Comparison of ENCODE assay signal across 22 mouse cellular contexts in genomic region chr14:75642080-75642479, GRCm38 (mm10). TPM values are rescaled to one million over a fixed set of nuclear protein-coding genes. Genes with fewer than 3 reads are reported as not detected.
DNase-seq lines count a peak whose midpoint lies in the region; ATAC-seq lines count a peak whose summit lies in the region.
"Had no signal": no experiment of that assay in that cellular context is flagged by ENCODE, and none has a peak within 500 bp of the region (broad histone marks: within the 10 kb centered on the region; RNA-seq: fewer than 3 reads in every experiment).

TSS of gene Erich6b (plus strand) at chr14:75642259.

- H3K36me3 ChIP-seq in hindbrain, embryonic 10.5 days, result no peaks in the 10 kb centered on the region
- H3K36me3 ChIP-seq in hindbrain, embryonic 14.5 days (replicated peaks; ENCODE audit: control insufficient read depth, insufficient read depth), result no peaks in the 10 kb centered on the region
- H3K36me3 ChIP-seq: embryonic facial prominence, embryonic 13.5 days; liver, embryonic 12.5 days; neural tube, embryonic 12.5 days had no signal

- DNase-seq in hindbrain, embryonic 10.5 days (ENCODE audit: low spot score), result no peak
- DNase-seq in hindbrain, embryonic 14.5 days (ENCODE audit: low spot score), result no peak
- peak; percentile 67 for DNase-seq in ovary, adult 18-20 months (ENCODE audit: low spot score)
- no peak for DNase-seq in ovary, postnatal 10 days (ENCODE audit: low spot score)
- DNase-seq in adrenal gland, postnatal 10 days, result peak; percentile 61
- DNase-seq in adrenal gland, postnatal 36 days, result peak; percentile 31 to 63
- DNase-seq in urinary bladder, postnatal 14 days (ENCODE audit: low spot score), result no peak
- DNase-seq: cerebellum, adult 11-12 months; cerebellum, postnatal 14 days; gastrocnemius, postnatal 25 days; left cerebral cortex, postnatal 4 days; lung, adult 2 months; thymus, postnatal 25 days had no signal

- H3K4me2 ChIP-seq in hindbrain, embryonic 14.5 days (replicated peaks), result no peak within 1 kb of the TSS
- H3K4me2 ChIP-seq: embryonic facial prominence, embryonic 13.5 days; liver, embryonic 12.5 days; neural tube, embryonic 12.5 days had no signal

- H3K4me3 ChIP-seq in hindbrain, embryonic 10.5 days, result no peak within 1 kb of the TSS
- H3K4me3 ChIP-seq in hindbrain, embryonic 14.5 days (replicated peaks; ENCODE audit: low read length), result no peak within 1 kb of the TSS
- H3K4me3 ChIP-seq: embryonic facial prominence, embryonic 13.5 days; liver, embryonic 12.5 days; neural tube, embryonic 12.5 days had no signal

- WGBS in hindbrain, embryonic 10.5 days, result 79% methylated on average over 8 of the region's 8 CpGs
- WGBS in hindbrain, embryonic 14.5 days, result 73% methylated on average over 8 of the region's 8 CpGs

- H3K9ac ChIP-seq in hindbrain, embryonic 14.5 days, result no peak within 1 kb of the TSS
- H3K9ac ChIP-seq: embryonic facial prominence, embryonic 13.5 days; liver, embryonic 12.5 days; neural tube, embryonic 12.5 days had no signal

- ATAC-seq in hindbrain, embryonic 14.5 days (ENCODE audit: low FRiP score), result no peak
- ATAC-seq: inflammation-experienced regulatory T-cells, adult 6 months; liver, embryonic 12.5 days had no signal

- H3K27me3 ChIP-seq in hindbrain, embryonic 10.5 days (ENCODE audit: insufficient read depth, poor library complexity, severe bottlenecking), result no peaks in the 10 kb centered on the region
- no peaks in the 10 kb centered on the region for H3K27me3 ChIP-seq in hindbrain, embryonic 14.5 days (ENCODE audit: control insufficient read depth, insufficient read depth, low read length)
- H3K27me3 ChIP-seq: embryonic facial prominence, embryonic 13.5 days; liver, embryonic 12.5 days; neural tube, embryonic 12.5 days had no signal

- H3K27ac ChIP-seq in hindbrain, embryonic 10.5 days, result peak within 1 kb of the TSS; percentile 40; the same call in 1 of the 2 replicates
- no peak within 1 kb of the TSS for H3K27ac ChIP-seq in hindbrain, embryonic 14.5 days
- H3K27ac ChIP-seq: embryonic facial prominence, embryonic 13.5 days; liver, embryonic 12.5 days; neural tube, embryonic 12.5 days; stomach, postnatal 0 days had no signal

- H3K9me3 ChIP-seq in hindbrain, embryonic 10.5 days, result 0 out of 2 replicates have a peak, but pooled peaks cover 3% of the 10 kb centered on the region
- H3K9me3 ChIP-seq in hindbrain, embryonic 14.5 days (ENCODE audit: control insufficient read depth, low read length), result no peaks in the 10 kb centered on the region
- H3K9me3 ChIP-seq: embryonic facial prominence, embryonic 13.5 days; liver, embryonic 12.5 days; neural tube, embryonic 12.5 days had no signal

- H3K4me1 ChIP-seq in hindbrain, embryonic 10.5 days (replicated peaks), result peaks cover 5% of the 10 kb centered on the region; the same call in 1 of the 2 replicates
- H3K4me1 ChIP-seq in hindbrain, embryonic 14.5 days (replicated peaks; ENCODE audit: control insufficient read depth, insufficient read depth, low read length), result peaks cover 2% of the 10 kb centered on the region; the same call in 1 of the 2 replicates
- H3K4me1 ChIP-seq: embryonic facial prominence, embryonic 13.5 days; liver, embryonic 12.5 days had no signal

RNA-seq across cellular contexts. Expression of gene Erich6b, which starts in this region (rescaled TPM):
- polyA plus RNA-seq in hindbrain, embryonic 10.5 days (2016; fragmentation: Nextera tagmentation; extraction: Ambion mirVana), result not detected in 2 replicates
- not detected in 2 replicates for polyA plus RNA-seq in hindbrain, embryonic 14.5 days (2014; fragmentation: Nextera tagmentation; extraction: Ambion mirVana)
- not detected for total RNA-seq in adrenal gland, postnatal 10 days (2021)
- not detected for total RNA-seq in adrenal gland, postnatal 36 days (2021)
- total RNA-seq: gastrocnemius, postnatal 25 days; heart, adult 8-10 months; hematopoietic stem cell, adult 5-6 weeks; layer of hippocampus, adult 8-10 months; left cerebral cortex, postnatal 4 days had no signal
- polyA plus RNA-seq: embryonic facial prominence, embryonic 13.5 days; heart, embryonic 16.5 days; inflammation-experienced regulatory T-cells, adult 6 months; liver, embryonic 12.5 days; lung, adult 2 months; neural tube, embryonic 12.5 days; stomach, postnatal 0 days had no signal

Comparison
In these comparisons a context has a peak if more than half of its experiments do, and no peak if none do; other contexts are left out.
1. Peak in DNase-seq in adrenal gland, postnatal 10 days; RNA of the gene not detected or under 1 TPM.
2. Peak in DNase-seq in adrenal gland, postnatal 36 days; RNA of the gene not detected or under 1 TPM.